Mouse (Mus musculus): ENCODE data around the gene Asic2. TPM values are rescaled to one million over a fixed set of nuclear protein-coding genes. Genes with fewer than 3 reads are reported as not detected.
A peak's percentile ranks its signal among the peaks of the same experiment; 100 is the strongest.

Asic2 gene
- polyA plus RNA-seq, 1 experiment from 2014 or later, result not detected

DNA sequence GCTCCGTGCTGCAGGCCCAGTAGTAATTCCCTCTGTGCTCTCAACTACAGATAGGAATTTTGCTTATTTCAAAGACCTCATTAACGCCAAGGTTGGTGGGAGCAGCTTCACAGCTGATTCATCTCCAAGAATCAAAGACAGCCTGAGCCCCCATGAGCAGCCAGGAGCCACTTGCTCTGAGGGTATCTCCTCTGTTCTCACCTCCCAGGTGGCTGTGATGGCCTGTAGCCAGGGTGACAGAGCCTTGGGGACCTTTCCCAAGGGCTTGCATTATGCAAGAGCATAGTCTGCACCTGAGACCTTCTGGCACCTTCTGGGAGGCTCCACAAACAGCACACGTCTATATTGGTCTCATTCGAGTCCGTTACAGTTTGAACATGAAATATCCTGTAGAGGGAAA is 261.3 kb downstream of the Asic2 start:
- WGBS (ENCODE audit: insufficient replicate concordance), result 65% methylated on average over 5 of the region's 5 CpGs
- TF ChIP-seq CTCF (IDR thresholded peaks at IDR 0.05; ENCODE audit: low read depth) (no peak), EP300 (IDR thresholded peaks at IDR 0.05; ENCODE audit: low read depth) (no peak)
- no peaks in the 10 kb centered on the region for H3K4me1 ChIP-seq (ENCODE audit: insufficient read depth)

GRCm38 (mm10) chr11:81698008-81698407 is 270.2 kb downstream of the Asic2 start:
- WGBS (ENCODE audit: insufficient replicate concordance), result 78% methylated on average over 1 of the region's 1 CpGs
- DNase-seq, result no peak
- no peak overlapping the region for H3K27ac ChIP-seq (ENCODE audit: low read depth)
- no peak overlapping the region for H3K9ac ChIP-seq (replicated peaks)
- no peak overlapping the region for H3K4me2 ChIP-seq (ENCODE audit: low read depth, low read length)
- H3K9me3 ChIP-seq (ENCODE audit: low read length), result no peaks in the 10 kb centered on the region
- no peaks in the 10 kb centered on the region for H3K27me3 ChIP-seq (ENCODE audit: insufficient read depth, low read length)
- TF ChIP-seq CTCF (IDR thresholded peaks at IDR 0.05; ENCODE audit: low read depth), result peak; percentile 15; the same call in 1 of the 2 replicates
- TF ChIP-seq EP300 (IDR thresholded peaks at IDR 0.05; ENCODE audit: low read depth), result no peak
- no peaks in the 10 kb centered on the region for H3K36me3 ChIP-seq (replicated peaks; ENCODE audit: insufficient read depth, low read length)
- no peaks in the 10 kb centered on the region for H3K4me1 ChIP-seq (ENCODE audit: insufficient read depth)
- no peak overlapping the region for H3K4me3 ChIP-seq (ENCODE audit: low read depth, low read length)
- no peak for ATAC-seq

More for the DNA sequence above, 261.3 kb downstream of the Asic2 start:
- no peak for ATAC-seq
- DNase-seq, result no peak
- H3K9ac ChIP-seq (replicated peaks), result no peak overlapping the region
- no peaks in the 10 kb centered on the region for H3K27me3 ChIP-seq (ENCODE audit: insufficient read depth, low read length)
- H3K27ac ChIP-seq (ENCODE audit: low read depth), result no peak overlapping the region
- H3K4me3 ChIP-seq (ENCODE audit: low read depth, low read length), result no peak overlapping the region
- no peak overlapping the region for H3K4me2 ChIP-seq (ENCODE audit: low read depth, low read length)
- no peaks in the 10 kb centered on the region for H3K36me3 ChIP-seq (replicated peaks; ENCODE audit: insufficient read depth, low read length)
- no peaks in the 10 kb centered on the region for H3K9me3 ChIP-seq (ENCODE audit: low read length)

- 64% methylated on average over 2 of the region's 2 CpGs for WGBS (ENCODE audit: insufficient replicate concordance)
- H3K4me3 ChIP-seq (ENCODE audit: low read depth, low read length), result no peak overlapping the region
- H3K4me2 ChIP-seq (ENCODE audit: low read depth, low read length), result no peak overlapping the region
- H3K27me3 ChIP-seq (ENCODE audit: insufficient read depth, low read length), result no peaks in the 10 kb centered on the region
- no peaks in the 10 kb centered on the region for H3K9me3 ChIP-seq (ENCODE audit: low read length)
- H3K36me3 ChIP-seq (replicated peaks; ENCODE audit: insufficient read depth, low read length), result no peaks in the 10 kb centered on the region
- no peak overlapping the region for H3K9ac ChIP-seq (replicated peaks)
- H3K27ac ChIP-seq (ENCODE audit: low read depth), result no peak overlapping the region
- DNase-seq (no peak), ATAC-seq (no peak)
- no peak for TF ChIP-seq CTCF (IDR thresholded peaks at IDR 0.05; ENCODE audit: low read depth)
- TF ChIP-seq EP300 (IDR thresholded peaks at IDR 0.05; ENCODE audit: low read depth), result no peak
- no peaks in the 10 kb centered on the region for H3K4me1 ChIP-seq (ENCODE audit: insufficient read depth)
These were observed 272.8 kb downstream of the Asic2 start for GRCm38 (mm10) chr11:81695501-81695900.

DNA sequence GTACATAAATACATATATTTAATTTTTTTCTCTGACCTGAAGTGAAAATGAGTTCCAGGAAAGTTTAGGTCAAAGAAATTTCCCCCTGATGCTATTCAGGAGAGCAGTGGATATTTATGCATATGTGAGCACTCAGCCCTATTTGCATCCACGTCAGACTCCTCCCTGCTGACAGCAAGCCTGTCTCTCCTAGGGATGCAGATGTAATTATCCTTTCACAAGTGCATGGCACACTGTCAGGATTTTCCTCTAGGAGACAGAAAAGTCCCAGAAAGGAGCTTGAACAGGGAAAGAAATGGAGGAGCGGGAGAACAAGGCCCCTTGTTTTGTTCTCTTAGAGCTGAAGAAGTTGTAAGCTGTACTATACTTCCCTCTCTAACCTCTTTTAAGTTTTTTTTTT is 287.7 kb downstream of the Asic2 start:
- no peak for ATAC-seq

GRCm38 (mm10) chr11:81671724-81672123 is 296.5 kb downstream of the Asic2 start:
- no peak for DNase-seq
- Histone ChIP-seq H3K4me1 (ENCODE audit: insufficient read depth) (no peaks in the 10 kb centered on the region), H3K27me3 (ENCODE audit: insufficient read depth, low read length) (no peaks in the 10 kb centered on the region), H3K27ac (ENCODE audit: low read depth) (no peak overlapping the region), H3K9ac (replicated peaks) (no peak overlapping the region), H3K36me3 (replicated peaks; ENCODE audit: insufficient read depth, low read length) (no peaks in the 10 kb centered on the region), H3K4me2 (ENCODE audit: low read depth, low read length) (no peak overlapping the region), H3K9me3 (ENCODE audit: low read length) (no peaks in the 10 kb centered on the region), H3K4me3 (ENCODE audit: low read depth, low read length) (no peak overlapping the region)
- TF ChIP-seq CTCF (IDR thresholded peaks at IDR 0.05; ENCODE audit: low read depth) (no peak), EP300 (IDR thresholded peaks at IDR 0.05; ENCODE audit: low read depth) (no peak)
- ATAC-seq, result no peak

More for the DNA sequence above, 287.7 kb downstream of the Asic2 start:
- Histone ChIP-seq H3K9me3 (ENCODE audit: low read length) (no peaks in the 10 kb centered on the region), H3K9ac (replicated peaks) (no peak overlapping the region), H3K4me3 (ENCODE audit: low read depth, low read length) (no peak overlapping the region), H3K27me3 (ENCODE audit: insufficient read depth, low read length) (no peaks in the 10 kb centered on the region), H3K27ac (ENCODE audit: low read depth) (no peak overlapping the region), H3K4me2 (ENCODE audit: low read depth, low read length) (no peak overlapping the region), H3K36me3 (replicated peaks; ENCODE audit: insufficient read depth, low read length) (no peaks in the 10 kb centered on the region), H3K4me1 (ENCODE audit: insufficient read depth) (no peaks in the 10 kb centered on the region)
- DNase-seq, result no peak
- WGBS (ENCODE audit: insufficient replicate concordance), result 69% methylated on average over 2 of the region's 2 CpGs
- TF ChIP-seq EP300 (IDR thresholded peaks at IDR 0.05; ENCODE audit: low read depth), result no peak
- TF ChIP-seq CTCF (IDR thresholded peaks at IDR 0.05; ENCODE audit: low read depth), result no peak

GRCm38 (mm10) chr11:81670436-81670835 is 297.8 kb downstream of the Asic2 start:
- H3K4me1 ChIP-seq (ENCODE audit: insufficient read depth), result no peaks in the 10 kb centered on the region
- H3K4me2 ChIP-seq (ENCODE audit: low read depth, low read length), result no peak overlapping the region
- 59% methylated on average over 3 of the region's 3 CpGs for WGBS (ENCODE audit: insufficient replicate concordance)
- DNase-seq, result no peak
- H3K9ac ChIP-seq (replicated peaks), result no peak overlapping the region
- H3K4me3 ChIP-seq (ENCODE audit: low read depth, low read length), result no peak overlapping the region
- no peak overlapping the region for H3K27ac ChIP-seq (ENCODE audit: low read depth)
- H3K9me3 ChIP-seq (ENCODE audit: low read length), result no peaks in the 10 kb centered on the region
- no peak for ATAC-seq
- no peaks in the 10 kb centered on the region for H3K36me3 ChIP-seq (replicated peaks; ENCODE audit: insufficient read depth, low read length)
- TF ChIP-seq CTCF (IDR thresholded peaks at IDR 0.05; ENCODE audit: low read depth) (no peak), EP300 (IDR thresholded peaks at IDR 0.05; ENCODE audit: low read depth) (no peak)
- H3K27me3 ChIP-seq (ENCODE audit: insufficient read depth, low read length), result no peaks in the 10 kb centered on the region

DNA sequence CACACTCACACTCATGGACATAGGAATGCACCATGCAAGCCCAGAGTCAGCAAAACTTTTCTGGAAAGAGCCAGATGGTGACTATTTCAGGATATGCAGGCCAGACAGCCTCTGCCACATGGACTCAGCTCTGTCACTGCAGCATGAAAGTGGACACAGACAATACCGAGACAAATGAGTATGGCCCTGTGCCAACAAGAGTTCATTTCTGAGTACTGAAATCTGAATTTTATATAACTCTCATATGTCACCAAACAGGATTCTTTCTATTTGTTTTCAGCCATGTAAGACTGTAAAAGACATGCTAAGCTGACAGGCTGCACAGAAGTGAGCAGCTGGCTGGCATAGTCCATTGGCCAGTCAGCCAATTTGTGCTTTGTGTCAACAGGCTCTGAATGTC is 309.4 kb downstream of the Asic2 start:
- no peak for DNase-seq
- H3K4me3 ChIP-seq (ENCODE audit: low read depth, low read length), result no peak overlapping the region
- no peaks in the 10 kb centered on the region for H3K27me3 ChIP-seq (ENCODE audit: insufficient read depth, low read length)
- ATAC-seq, result no peak
- no peaks in the 10 kb centered on the region for H3K4me1 ChIP-seq (ENCODE audit: insufficient read depth)
- H3K27ac ChIP-seq (ENCODE audit: low read depth), result no peak overlapping the region
- TF ChIP-seq CTCF (IDR thresholded peaks at IDR 0.05; ENCODE audit: low read depth), result no peak
- TF ChIP-seq EP300 (IDR thresholded peaks at IDR 0.05; ENCODE audit: low read depth), result no peak
- H3K4me2 ChIP-seq (ENCODE audit: low read depth, low read length), result no peak overlapping the region
- H3K9ac ChIP-seq (replicated peaks), result no peak overlapping the region
- no peaks in the 10 kb centered on the region for H3K9me3 ChIP-seq (ENCODE audit: low read length)
- WGBS (ENCODE audit: insufficient replicate concordance), result 54% methylated on average over 1 of the region's 1 CpGs
- no peaks in the 10 kb centered on the region for H3K36me3 ChIP-seq (replicated peaks; ENCODE audit: insufficient read depth, low read length)
